Mouse (Mus musculus) activated CD4-positive, CD25-positive, alpha-beta regulatory T cell (primary cell): ENCODE results near the gene Zfp40. TPM values are rescaled to one million over a fixed set of nuclear protein-coding genes. Genes with fewer than 3 reads are reported as not detected.

Experiments used
- polyA plus RNA-seq, 2 experiments: library from polyadenylated mRNA; unstranded; fragments of 100-300 nt; shearing (Covaris generic); gene quantifications; one replicate each; pipeline ENCODE4 v1.2.1; 2017

The Zfp40 gene
- polyA plus RNA-seq: 1 to 10 TPM; 5.8 to 8.9 TPM

DNA sequence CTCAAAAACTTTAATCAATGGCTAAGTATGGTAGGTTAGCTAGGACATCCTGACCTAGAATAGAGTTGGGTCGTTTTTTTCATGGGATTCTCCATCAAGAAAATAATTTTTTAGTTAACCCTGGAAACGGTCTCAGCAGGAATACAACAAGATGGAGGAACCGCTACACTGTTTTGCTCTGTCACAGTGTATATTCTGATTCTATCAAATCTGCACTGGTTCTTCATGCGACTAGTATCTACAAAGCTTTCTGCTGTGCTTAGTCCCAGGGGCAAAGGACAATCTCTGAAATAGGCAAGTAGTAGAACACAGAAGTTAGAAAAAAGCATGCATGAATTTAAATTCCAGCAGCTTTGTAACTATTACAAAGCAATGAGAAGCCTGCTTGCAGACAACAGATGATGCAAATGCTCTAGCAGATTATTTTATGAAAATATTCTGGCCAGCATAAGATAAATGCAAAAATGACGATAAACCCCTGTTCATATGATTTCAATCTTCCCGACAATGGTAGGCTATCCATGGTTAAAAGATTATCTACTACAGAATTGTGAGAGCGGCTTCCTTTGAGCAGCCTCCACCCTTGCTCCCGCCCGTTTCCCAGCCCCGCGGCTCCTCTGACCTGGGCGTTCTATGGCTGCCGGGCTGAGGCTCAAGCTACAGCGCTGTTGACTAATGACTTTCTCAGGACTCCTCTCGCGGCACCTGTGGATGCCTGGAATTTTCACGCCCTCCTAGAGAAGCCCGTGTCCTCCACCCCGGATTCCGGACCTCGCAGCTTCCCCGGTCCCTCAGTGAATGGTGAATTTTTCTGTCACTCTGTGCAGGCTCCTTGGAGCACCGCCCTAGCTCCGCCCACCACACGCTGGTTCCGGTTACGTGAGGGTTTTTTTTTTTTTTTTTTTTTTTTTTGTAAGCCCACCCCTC, at the start of gene Zfp40:
Zfp40 (minus strand) TSS at position 800 of the 927 bp plus-strand sequence.

Other genes starting within 250 kb of the Zfp40 start
- gene Vmn2r-ps130, start 132.1 kb downstream of the Zfp40 start, polyA plus RNA-seq: under 1 TPM in 1 of 2 experiments, not detected in 1; 0.09 TPM
- gene Vmn2r114, start 119.3 kb upstream of the Zfp40 start, polyA plus RNA-seq: under 1 TPM; 0.10 to 0.15 TPM
- under 1 TPM; 0.01 to 0.28 TPM for gene Vmn2r115, start 150.5 kb upstream of the Zfp40 start, polyA plus RNA-seq
- gene Vmn2r116, start 191.4 kb upstream of the Zfp40 start, polyA plus RNA-seq: under 1 TPM in 1 of 2 experiments, not detected in 1; 0.07 TPM